Comparison of ENCODE assay signal across 21 mouse cellular contexts in the genomic region with DNA sequence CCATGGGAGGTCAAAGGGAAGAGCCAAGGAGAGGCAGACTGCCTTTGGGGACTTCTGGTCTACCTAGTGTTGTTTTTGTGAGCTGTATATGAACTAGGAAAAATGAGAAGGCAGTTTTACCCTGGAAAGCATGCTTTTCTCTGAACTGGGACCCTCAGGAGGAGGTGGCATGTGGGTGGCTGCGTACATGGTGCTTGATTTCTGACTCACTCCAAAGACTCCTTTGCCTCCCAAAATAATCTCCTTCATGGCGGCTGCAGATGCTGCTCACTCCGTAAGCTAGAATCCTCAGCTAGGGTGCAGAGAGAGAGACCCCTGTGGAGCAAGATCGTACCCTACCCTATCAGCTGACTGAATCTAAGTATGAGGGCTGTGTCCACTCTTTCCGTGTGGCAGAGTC.
DNase-seq lines count a peak whose midpoint lies in the region; TF ChIP-seq lines count a peak whose summit lies in the region.
"Had no signal": no experiment of that assay in that cellular context is flagged by ENCODE, and none has a peak within 500 bp of the region (broad histone marks: within the 10 kb centered on the region; RNA-seq: fewer than 3 reads in every experiment).

No protein-coding gene starts in this region.

- intact Hi-C loops in left cerebral cortex, adult 2 months (cut with DNase I), result loop anchor here (5.0 kb wide), 2 partner anchors 144 to 151 kb away; partner anchors contain the start of gene Kcnh1

- peak overlapping the region; percentile 84 for H3K27ac ChIP-seq in left cerebral cortex, adult 2 months
- H3K27ac ChIP-seq: embryonic facial prominence, embryonic 15.5 days; forebrain, embryonic 10.5 days; forebrain, embryonic 15.5 days; heart, adult 2 months; heart, embryonic 15.5 days; hindbrain, embryonic 14.5 days had no signal

- no peak for TF ChIP-seq CTCF in left cerebral cortex, adult 2 months (IDR thresholded peaks at IDR 0.05)

- H3K4me3 ChIP-seq in left cerebral cortex, adult 2 months, result no peak overlapping the region
- H3K4me3 ChIP-seq: embryonic facial prominence, embryonic 15.5 days; erythroblast, embryonic 14.5 days; forebrain, embryonic 10.5 days; forebrain, embryonic 15.5 days; heart, adult 2 months; heart, embryonic 15.5 days had no signal

- peak; percentile 44 to 74 for DNase-seq in frontal cortex, adult 2 months (ENCODE audit: extremely low spot score in 1 of 2, low spot score in 1 of 2)
- no peak for DNase-seq in frontal cortex, postnatal 10 days (ENCODE audit: low spot score in 2 of 2)
- peak; percentile 62 to 66 for DNase-seq in right cerebral cortex, adult 2 months (ENCODE audit: low spot score in 2 of 2)
- DNase-seq in right cerebral cortex, postnatal 10 days (ENCODE audit: low spot score in 2 of 2), result no peak
- DNase-seq in left cerebral cortex, adult 2 months (ENCODE audit: extremely low spot score in 1 of 2, low spot score in 2 of 2), result peak; percentile 37 to 48
- peak; percentile 44 to 69 for DNase-seq in right cerebral cortex, postnatal 36 days (ENCODE audit: low spot score in 2 of 2)
- no peak for DNase-seq in spleen, postnatal 14 days (ENCODE audit: low spot score in 2 of 2)
- no peak for DNase-seq in cerebellum, adult 18-20 months
- DNase-seq: adrenal gland, postnatal 10 days; cerebellum, adult 11-12 months; cerebellum, adult 9-11 months; cerebellum, postnatal 36 days; gastrocnemius, postnatal 14 days; heart, adult 2 months; heart, postnatal 14 days had no signal

Comparison
In these comparisons a context has a peak if more than half of its experiments do, and no peak if none do; other contexts are left out.
1. DNase-seq: peak in frontal cortex, adult 2 months (2 of 2), right cerebral cortex, adult 2 months (2 of 2), left cerebral cortex, adult 2 months (2 of 2) and right cerebral cortex, postnatal 36 days (2 of 2); none in frontal cortex, postnatal 10 days (0 of 2), right cerebral cortex, postnatal 10 days (0 of 2), spleen, postnatal 14 days (0 of 2) and cerebellum, adult 18-20 months (0 of 2).